Mouse (Mus musculus) testis, adult 2 months (tissue): ENCODE results near the gene Ak7.

Experiments used
- CTCF ChIP-seq: fragments of 200-500 bp; IDR thresholded peaks from 2 replicates; pipeline ENCODE4 v1.5.1; 2012; ENCODE audit warnings: low read depth, mild to moderate bottlenecking, inconsistent platforms, low read length, moderate library complexity; ENCODE audit not compliant: control insufficient read depth, insufficient read depth, insufficient replicate concordance
- POLR2A ChIP-seq: fragments of 200-500 bp; IDR thresholded peaks from 2 replicates; pipeline ENCODE4 v1.6.1; 2012; ENCODE audit warnings: low read depth, mild to moderate bottlenecking, inconsistent platforms, low read length, moderate library complexity; ENCODE audit not compliant: control insufficient read depth

GRCm38 (mm10) chr12:105695848-105696247 lies 9.9 kb upstream of the Ak7 start:
- TF ChIP-seq CTCF (no peak), POLR2A (no peak)
